Mouse (Mus musculus) intestine, embryonic 15.5 days (tissue): ENCODE results near the gene Scn10a. TPM values are rescaled to one million over a fixed set of nuclear protein-coding genes. Genes with fewer than 3 reads are reported as not detected.
A peak's percentile ranks its signal among the peaks of the same experiment; 100 is the strongest.

Experiments used
- ATAC-seq: fragments of 200-750 bp; cut with Nextera tagmentation; 2 replicates; pipeline ENCODE4 v1.8.0; 2017; ENCODE audit warnings: moderate TSS enrichment, moderate library complexity
- H3K27ac ChIP-seq: fragments of 300-500 bp; sonication (generic); 2 replicates; pipeline ENCODE4 v1.5.1; 2015; ENCODE audit warnings: mild to moderate bottlenecking, inconsistent platforms
- H3K27me3 ChIP-seq: fragments of 300-500 bp; sonication (generic); replicated peaks from 2 replicates; pipeline ENCODE4 v1.6.1; 2015; ENCODE audit warnings: inconsistent platforms
- H3K36me3 ChIP-seq: fragments of 300-500 bp; sonication (generic); 2 replicates; pipeline ENCODE4 v1.6.1; 2015; ENCODE audit warnings: inconsistent platforms
- H3K4me1 ChIP-seq: fragments of 300-500 bp; sonication (generic); replicated peaks from 2 replicates; pipeline ENCODE4 v1.6.1; 2015; ENCODE audit warnings: inconsistent platforms
- H3K4me2 ChIP-seq: fragments of 300-500 bp; sonication (generic); replicated peaks from 2 replicates; pipeline ENCODE4 v1.6.1; 2015; ENCODE audit warnings: mild to moderate bottlenecking, inconsistent platforms
- H3K4me3 ChIP-seq: fragments of 300-500 bp; sonication (generic); replicated peaks from 2 replicates; pipeline ENCODE4 v1.5.1; 2015; ENCODE audit warnings: inconsistent platforms
- H3K9ac ChIP-seq: fragments of 300-500 bp; sonication (generic); 2 replicates; pipeline ENCODE4 v1.6.1; 2015; ENCODE audit warnings: inconsistent platforms
- H3K9me3 ChIP-seq: fragments of 300-500 bp; sonication (generic); 2 replicates; pipeline ENCODE4 v1.6.1; 2016; ENCODE audit warnings: inconsistent platforms
- WGBS: fragments of 180-500 bp; shearing (Covaris S2); methylation state at CpG from one replicate; pipeline ENCODE4 v1.1.7; 2015; 5-methylcytosine and 5-hydroxymethylcytosine counted together
- polyA plus RNA-seq: library from polyadenylated mRNA; unstranded; fragments of >200 nt; fragmentation: Nextera tagmentation; extraction: Ambion mirVana; gene quantifications from 2 replicates; pipeline ENCODE4 v1.2.1, GENCODE M21; 2015

Gene Scn10a
- polyA plus RNA-seq, result not detected in 2 replicates

DNA sequence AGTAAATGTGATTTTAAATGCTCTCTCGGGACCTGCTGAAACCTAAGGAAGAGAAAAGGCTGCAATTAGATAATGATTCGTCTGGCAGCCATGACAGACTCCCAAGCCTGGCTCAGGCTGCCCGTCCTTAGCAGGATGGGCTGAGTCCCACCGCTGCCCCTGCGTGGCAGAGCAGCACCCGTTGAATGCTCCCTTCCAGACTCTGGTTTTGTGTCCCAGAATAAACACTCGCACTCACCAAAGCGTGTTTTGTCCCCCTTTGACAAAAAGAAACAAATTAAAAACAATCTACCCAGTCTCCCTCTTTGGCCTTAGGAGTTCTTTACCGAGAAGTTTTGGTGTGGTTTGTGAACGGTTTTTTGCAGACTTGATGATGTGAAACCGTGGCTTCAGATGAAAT lies at the start of gene Scn10a:
Gene Scn10a (minus strand): TSS at position 101 of the 400 bp plus-strand sequence.
- no peaks in the 10 kb centered on the region for H3K9me3 ChIP-seq
- no peaks in the 10 kb centered on the region for H3K4me1 ChIP-seq
- 81% methylated on average over 11 of the region's 11 CpGs for WGBS
- H3K36me3 ChIP-seq, result no peaks in the 10 kb centered on the region
- H3K4me3 ChIP-seq, result no peak within 1 kb of the TSS
- no peak within 1 kb of the TSS for H3K27ac ChIP-seq
- H3K4me2 ChIP-seq, result no peak within 1 kb of the TSS
- H3K27me3 ChIP-seq, result no peaks in the 10 kb centered on the region
- ATAC-seq, result no peak
- no peak within 1 kb of the TSS for H3K9ac ChIP-seq

DNA sequence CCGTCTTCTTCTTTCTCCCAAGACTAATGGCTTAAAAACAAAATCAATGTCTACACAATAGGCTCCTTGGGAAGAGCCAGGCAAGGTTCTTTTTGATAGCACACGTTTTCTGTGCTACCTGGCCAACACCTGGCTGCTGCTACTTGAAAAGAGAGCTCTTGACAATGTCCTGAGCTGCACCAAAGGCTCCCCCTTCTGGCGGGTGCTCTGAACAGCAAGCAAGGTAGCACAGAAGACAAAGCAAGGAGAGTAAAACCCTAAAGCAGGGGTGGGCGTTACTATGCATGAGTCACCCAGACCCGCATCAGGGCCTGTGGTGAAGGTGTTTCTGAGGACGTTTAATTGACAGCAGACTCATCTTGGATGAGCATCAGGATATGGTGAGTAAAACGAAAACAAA lies 49.5 kb upstream of the Scn10a start:
- H3K4me3 ChIP-seq, result no peak overlapping the region
- H3K9ac ChIP-seq, result no peak overlapping the region
- H3K36me3 ChIP-seq, result no peaks in the 10 kb centered on the region
- no peak for ATAC-seq
- H3K4me2 ChIP-seq, result no peak overlapping the region
- H3K9me3 ChIP-seq, result no peaks in the 10 kb centered on the region
- WGBS, result 37% methylated on average over 7 of the region's 7 CpGs
- H3K27ac ChIP-seq, result no peak overlapping the region
- H3K27me3 ChIP-seq, result no peaks in the 10 kb centered on the region
- no peaks in the 10 kb centered on the region for H3K4me1 ChIP-seq

DNA sequence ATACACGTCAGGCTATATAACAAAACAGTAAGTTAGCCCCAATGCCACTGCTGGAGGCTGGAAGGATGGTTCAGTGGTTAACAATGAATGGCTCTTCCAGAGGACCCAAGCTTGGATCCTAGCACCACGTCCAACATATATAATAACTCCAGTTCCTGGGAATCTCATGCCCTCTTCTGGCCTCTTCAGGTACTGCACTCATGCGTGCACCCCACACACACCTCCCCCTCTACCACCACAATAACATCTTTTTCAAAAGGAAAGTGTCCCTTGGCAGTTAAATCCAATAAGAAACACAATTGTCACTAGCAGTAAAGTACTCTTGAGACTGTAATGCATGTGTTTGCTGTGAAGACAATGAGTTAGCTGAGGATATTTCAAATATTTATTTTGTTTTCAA lies 41.1 kb upstream of the Scn10a start:
- WGBS, result 78% methylated on average over 3 of the region's 3 CpGs
- ATAC-seq, result no peak
- Histone ChIP-seq H3K4me2 (no peak overlapping the region), H3K27ac (no peak overlapping the region), H3K36me3 (no peaks in the 10 kb centered on the region), H3K4me3 (no peak overlapping the region), H3K9me3 (no peaks in the 10 kb centered on the region), H3K9ac (no peak overlapping the region), H3K4me1 (no peaks in the 10 kb centered on the region), H3K27me3 (no peaks in the 10 kb centered on the region)

DNA sequence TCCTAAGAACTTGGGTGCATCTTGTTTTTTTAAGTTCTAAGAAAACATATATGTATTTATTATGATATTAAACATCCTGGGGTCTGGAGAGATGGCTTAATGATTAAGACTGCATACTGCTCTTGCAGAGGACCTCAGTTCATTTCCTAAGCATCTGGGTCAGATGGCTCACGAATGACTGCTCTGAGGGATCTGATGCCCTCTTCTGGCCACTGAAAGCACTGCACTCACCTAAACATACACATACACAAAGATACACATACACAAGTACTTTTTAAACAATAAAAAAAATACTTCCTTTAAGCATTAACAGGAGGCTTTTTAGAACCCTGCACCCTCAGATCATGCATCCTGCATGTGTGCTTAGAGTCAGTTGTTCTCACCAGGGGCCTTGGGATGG lies 40.3 kb upstream of the Scn10a start:
- H3K4me3 ChIP-seq, result no peak overlapping the region
- no peaks in the 10 kb centered on the region for H3K36me3 ChIP-seq
- WGBS, result 81% methylated on average over 1 of the region's 1 CpGs
- no peak for ATAC-seq
- no peaks in the 10 kb centered on the region for H3K27me3 ChIP-seq
- no peak overlapping the region for H3K27ac ChIP-seq
- H3K9me3 ChIP-seq, result no peaks in the 10 kb centered on the region
- H3K4me2 ChIP-seq, result no peak overlapping the region
- no peak overlapping the region for H3K9ac ChIP-seq
- no peaks in the 10 kb centered on the region for H3K4me1 ChIP-seq

DNA sequence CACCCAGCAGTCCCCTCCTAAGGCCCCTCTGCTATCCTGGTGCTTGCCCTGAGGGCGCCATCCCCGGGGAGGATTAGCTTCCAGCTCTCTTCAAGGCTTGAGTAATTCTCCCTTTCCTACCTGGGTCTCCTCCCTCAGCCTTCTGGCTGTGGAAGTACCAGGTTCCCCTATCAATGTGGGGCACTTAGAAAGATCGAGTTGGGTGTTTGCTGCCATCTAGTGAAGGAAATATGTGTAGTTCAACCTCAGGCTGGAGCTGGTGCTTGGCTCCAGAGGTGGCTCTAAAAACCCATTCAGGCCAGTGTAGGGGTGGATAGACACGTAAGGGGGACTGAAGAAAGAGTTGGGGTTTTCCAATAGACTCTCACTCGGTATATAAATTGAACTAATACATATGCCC lies 32.4 kb upstream of the Scn10a start:
- Histone ChIP-seq H3K27me3 (no peaks in the 10 kb centered on the region), H3K4me2 (no peak overlapping the region), H3K27ac (no peak overlapping the region), H3K9ac (no peak overlapping the region), H3K9me3 (no peaks in the 10 kb centered on the region), H3K36me3 (no peaks in the 10 kb centered on the region), H3K4me1 (no peaks in the 10 kb centered on the region), H3K4me3 (no peak overlapping the region)
- ATAC-seq, result no peak
- WGBS, result 11% methylated on average over 5 of the region's 5 CpGs

DNA sequence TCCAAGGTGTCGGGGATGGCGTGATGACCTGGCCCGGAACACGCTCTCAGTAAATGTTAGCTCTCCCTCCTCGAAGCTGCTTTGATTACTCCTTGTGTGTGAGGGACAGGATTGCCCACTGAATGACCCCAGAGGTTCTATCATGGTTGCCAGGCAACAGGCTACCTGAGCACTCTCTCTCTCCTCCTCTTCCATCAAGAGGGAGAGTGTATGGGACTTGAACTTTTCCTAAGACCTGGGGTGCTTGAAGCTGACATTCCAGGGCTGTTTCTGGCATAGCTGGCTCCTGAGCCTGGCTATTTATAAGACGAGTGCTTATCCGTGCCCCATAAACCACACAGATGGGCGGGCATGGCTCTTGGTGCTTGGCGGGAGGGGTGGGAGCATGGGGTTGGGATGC lies 30.0 kb upstream of the Scn10a start:
- H3K4me2 ChIP-seq, result no peak overlapping the region
- no peak overlapping the region for H3K9ac ChIP-seq
- H3K36me3 ChIP-seq, result no peaks in the 10 kb centered on the region
- no peak overlapping the region for H3K4me3 ChIP-seq
- 45% methylated on average over 9 of the region's 9 CpGs for WGBS
- no peaks in the 10 kb centered on the region for H3K9me3 ChIP-seq
- no peak for ATAC-seq
- no peak overlapping the region for H3K27ac ChIP-seq
- no peaks in the 10 kb centered on the region for H3K27me3 ChIP-seq
- H3K4me1 ChIP-seq, result no peaks in the 10 kb centered on the region

DNA sequence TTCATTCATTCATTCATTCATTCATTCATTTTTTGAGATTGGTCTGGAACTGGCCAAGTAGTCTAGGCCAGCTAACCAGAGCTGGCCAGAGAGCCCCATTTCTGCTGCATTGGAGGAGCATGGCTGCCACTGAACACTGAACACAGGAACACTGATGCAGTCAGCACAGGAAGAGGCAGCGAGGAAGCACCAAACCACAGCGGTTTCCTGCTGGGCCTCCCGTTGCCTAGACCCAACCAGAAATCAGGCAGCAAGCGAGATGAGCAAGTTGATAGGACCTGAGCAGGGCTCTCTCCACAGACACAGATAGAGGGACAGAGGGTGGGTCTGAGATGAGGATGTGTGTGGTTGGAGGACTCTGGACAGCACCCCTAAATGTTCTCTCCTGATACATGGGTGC lies 24.8 kb upstream of the Scn10a start:
- no peaks in the 10 kb centered on the region for H3K4me1 ChIP-seq
- WGBS, result 75% methylated on average over 4 of the region's 4 CpGs
- no peaks in the 10 kb centered on the region for H3K9me3 ChIP-seq
- no peak overlapping the region for H3K4me3 ChIP-seq
- H3K9ac ChIP-seq, result no peak overlapping the region
- ATAC-seq, result no peak
- H3K4me2 ChIP-seq, result no peak overlapping the region
- no peaks in the 10 kb centered on the region for H3K36me3 ChIP-seq
- no peaks in the 10 kb centered on the region for H3K27me3 ChIP-seq
- H3K27ac ChIP-seq, result no peak overlapping the region

DNA sequence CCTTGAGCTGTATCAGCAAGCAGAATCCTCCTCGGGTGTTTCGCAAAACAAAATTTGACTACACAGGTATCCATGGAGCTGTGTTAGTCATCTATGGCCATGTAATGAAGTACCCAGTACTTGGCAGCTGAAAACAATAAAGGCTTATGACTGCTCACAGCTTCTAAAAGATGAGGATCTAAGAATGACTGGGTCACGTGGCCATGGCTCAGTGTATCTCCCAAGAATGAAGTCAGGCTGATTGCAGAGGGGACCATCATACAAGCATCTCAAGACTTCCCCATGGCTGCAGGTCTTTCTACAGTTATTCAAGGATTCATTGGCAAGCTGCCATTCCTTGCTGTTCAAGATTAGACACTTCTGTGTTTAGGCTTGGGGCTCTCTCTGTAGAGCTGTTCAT lies 24.2 kb upstream of the Scn10a start:
- 81% methylated on average over 3 of the region's 3 CpGs for WGBS
- Histone ChIP-seq H3K27ac (no peak overlapping the region), H3K9ac (no peak overlapping the region), H3K36me3 (no peaks in the 10 kb centered on the region), H3K9me3 (no peaks in the 10 kb centered on the region), H3K4me2 (no peak overlapping the region), H3K4me1 (no peaks in the 10 kb centered on the region), H3K27me3 (no peaks in the 10 kb centered on the region), H3K4me3 (no peak overlapping the region)
- ATAC-seq, result no peak

DNA sequence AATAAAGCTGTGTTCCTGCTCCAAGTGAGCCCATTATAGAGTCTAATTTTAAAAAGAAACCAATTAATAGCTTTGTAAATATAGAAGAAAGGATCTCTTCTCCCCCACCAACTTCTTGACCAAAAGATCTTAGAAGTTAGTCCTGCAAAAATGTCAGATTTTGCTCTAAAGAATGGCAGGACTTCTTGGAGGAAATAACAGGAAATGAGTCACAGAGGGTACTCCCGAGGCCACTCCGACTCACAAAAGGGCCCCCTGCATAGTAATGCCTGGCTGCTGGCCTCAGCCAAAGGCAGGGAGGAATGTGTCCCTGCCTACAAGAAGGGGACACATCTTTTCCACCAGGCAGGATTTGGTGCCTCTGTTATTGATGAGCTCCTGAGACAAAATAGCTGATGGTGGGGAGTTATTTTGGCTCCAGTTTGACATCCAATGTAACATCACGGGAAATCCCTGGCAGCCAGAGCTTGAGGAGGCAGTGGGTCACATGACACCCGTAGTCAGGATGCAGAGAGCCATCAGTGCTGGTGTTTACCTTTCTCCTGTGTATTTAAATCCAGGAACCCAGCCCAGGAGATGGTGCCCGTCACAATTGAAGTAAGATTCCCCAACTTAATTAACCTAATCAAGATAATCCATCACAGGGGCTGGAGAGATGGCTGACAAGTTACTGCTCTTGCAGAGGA lies 22.1 kb upstream of the Scn10a start:
- no peaks in the 10 kb centered on the region for H3K9me3 ChIP-seq
- H3K9ac ChIP-seq, result no peak overlapping the region
- H3K4me2 ChIP-seq, result no peak overlapping the region
- no peak overlapping the region for H3K27ac ChIP-seq
- no peaks in the 10 kb centered on the region for H3K36me3 ChIP-seq
- H3K4me3 ChIP-seq, result no peak overlapping the region
- ATAC-seq, result no peak
- no peaks in the 10 kb centered on the region for H3K4me1 ChIP-seq
- H3K27me3 ChIP-seq, result no peaks in the 10 kb centered on the region
- WGBS, result 34% methylated on average over 5 of the region's 5 CpGs

DNA sequence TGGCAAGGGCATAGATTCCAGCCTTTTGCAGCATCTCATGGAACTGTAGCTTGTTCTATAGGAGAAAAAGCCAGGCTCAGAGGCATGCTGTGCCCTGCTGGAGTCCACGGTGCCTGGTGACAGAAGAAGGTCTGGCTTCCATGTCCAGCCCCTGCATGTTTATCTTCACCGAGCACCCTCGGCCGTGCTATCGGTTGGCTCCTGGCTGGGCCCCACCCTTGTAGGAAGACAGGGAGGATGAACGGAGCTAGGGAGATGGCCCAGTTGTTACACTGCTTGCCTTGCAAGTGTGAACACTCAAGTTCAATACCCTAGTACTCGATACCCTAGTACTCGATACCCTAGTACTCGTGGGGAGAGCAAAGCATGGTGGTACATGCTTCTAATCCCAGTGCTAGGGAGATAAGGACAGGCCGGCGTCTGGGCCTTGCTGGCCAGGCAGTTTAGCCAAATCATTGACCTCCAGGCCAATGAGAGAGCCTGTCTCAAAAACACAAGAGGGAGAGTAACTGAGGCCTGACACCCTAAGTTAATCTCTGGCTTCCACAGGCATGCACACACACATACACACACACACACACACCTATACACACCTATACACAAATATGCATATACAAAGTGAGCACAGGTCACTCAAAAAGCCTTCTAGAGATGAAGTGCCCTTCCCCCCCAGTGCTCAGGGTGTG lies 9.4 kb upstream of the Scn10a start:
- no peak overlapping the region for H3K27ac ChIP-seq
- no peak overlapping the region for H3K4me2 ChIP-seq
- no peaks in the 10 kb centered on the region for H3K36me3 ChIP-seq
- no peaks in the 10 kb centered on the region for H3K4me1 ChIP-seq
- WGBS, result 78% methylated on average over 11 of the region's 11 CpGs
- H3K4me3 ChIP-seq, result no peak overlapping the region
- no peak for ATAC-seq
- H3K9me3 ChIP-seq, result no peaks in the 10 kb centered on the region
- H3K27me3 ChIP-seq, result no peaks in the 10 kb centered on the region
- no peak overlapping the region for H3K9ac ChIP-seq

DNA sequence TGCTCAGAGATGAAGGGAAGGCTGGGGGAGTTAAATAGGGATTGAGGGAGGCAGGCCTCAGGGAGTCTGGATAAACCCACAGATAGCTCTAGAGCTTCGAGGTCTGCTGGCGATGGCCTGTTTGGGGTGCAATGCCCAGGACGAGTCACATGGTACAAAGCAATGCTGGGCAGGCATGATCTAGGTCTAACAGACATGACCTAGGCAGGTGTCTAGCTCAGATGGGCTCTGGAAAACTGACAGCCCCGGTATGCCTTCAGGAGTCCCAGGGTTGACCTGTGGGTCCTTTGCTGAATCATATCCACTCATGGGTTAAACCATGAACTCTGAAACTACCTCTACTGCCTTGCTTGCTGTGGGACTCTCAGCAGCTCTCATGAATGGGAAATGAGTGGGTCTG lies 7.9 kb upstream of the Scn10a start:
- Histone ChIP-seq H3K4me2 (no peak overlapping the region), H3K9ac (no peak overlapping the region), H3K4me1 (no peaks in the 10 kb centered on the region), H3K9me3 (no peaks in the 10 kb centered on the region), H3K27ac (no peak overlapping the region), H3K4me3 (no peak overlapping the region), H3K27me3 (no peaks in the 10 kb centered on the region), H3K36me3 (no peaks in the 10 kb centered on the region)
- 83% methylated on average over 4 of the region's 4 CpGs for WGBS
- ATAC-seq, result no peak

DNA sequence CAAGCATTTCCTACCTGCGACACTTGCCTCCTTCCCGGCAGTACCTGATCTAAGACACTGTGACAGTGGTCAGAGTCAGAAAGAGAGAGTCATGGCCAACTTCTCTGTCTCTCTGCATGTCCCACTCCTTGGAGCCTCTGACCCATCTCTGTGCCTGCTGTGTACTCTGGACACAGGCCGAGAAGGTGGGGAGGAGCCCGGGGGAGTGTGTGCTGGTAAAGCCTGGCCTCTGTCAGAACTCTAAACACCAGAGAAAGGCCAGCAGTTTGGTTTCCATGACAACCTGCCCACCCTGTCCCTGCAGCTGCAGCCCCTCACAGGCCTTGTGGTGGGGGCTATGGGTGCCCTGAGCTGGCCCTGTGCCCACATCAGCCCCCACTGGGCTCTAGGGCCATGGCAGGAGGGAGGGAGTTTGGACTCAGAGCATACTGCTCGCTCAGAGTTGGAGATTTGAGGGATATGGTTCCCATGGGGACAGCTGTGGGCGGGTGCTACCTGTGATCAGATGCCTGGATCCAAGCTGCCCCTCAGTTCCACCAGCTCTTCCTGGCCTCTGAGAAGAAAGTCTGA lies 6.3 kb upstream of the Scn10a start:
- H3K27me3 ChIP-seq, result no peaks in the 10 kb centered on the region
- WGBS, result 55% methylated on average over 6 of the region's 6 CpGs
- H3K4me3 ChIP-seq, result no peak overlapping the region
- no peak overlapping the region for H3K27ac ChIP-seq
- no peaks in the 10 kb centered on the region for H3K36me3 ChIP-seq
- ATAC-seq, result no peak
- no peaks in the 10 kb centered on the region for H3K4me1 ChIP-seq
- no peak overlapping the region for H3K4me2 ChIP-seq
- no peak overlapping the region for H3K9ac ChIP-seq
- H3K9me3 ChIP-seq, result no peaks in the 10 kb centered on the region

DNA sequence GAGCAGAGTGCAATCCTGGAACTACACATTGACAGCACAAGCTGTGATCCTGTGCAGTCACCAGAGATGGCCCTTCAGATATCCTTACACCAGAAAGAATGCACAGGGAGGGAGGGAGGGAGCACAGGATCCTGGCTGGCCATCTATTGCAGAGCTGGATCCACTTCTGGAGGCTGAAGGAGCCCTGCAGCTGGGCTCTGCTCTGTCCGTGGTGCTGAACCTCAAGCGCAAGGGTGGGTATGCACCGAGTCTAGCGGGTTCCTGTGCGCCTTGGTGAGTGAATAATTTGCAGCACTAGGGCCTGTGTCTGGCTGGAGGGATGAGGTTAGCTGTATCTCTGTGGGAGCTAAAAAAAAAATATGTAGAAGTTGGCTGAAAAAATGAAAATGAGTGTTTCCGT lies 12.4 kb downstream of the Scn10a start:
- ATAC-seq, result 0 out of 2 replicates have a peak, but pooled peaks have one; percentile 47
- H3K4me2 ChIP-seq, result no peak overlapping the region
- H3K36me3 ChIP-seq, result no peaks in the 10 kb centered on the region
- H3K27me3 ChIP-seq, result no peaks in the 10 kb centered on the region
- no peaks in the 10 kb centered on the region for H3K4me1 ChIP-seq
- no peaks in the 10 kb centered on the region for H3K9me3 ChIP-seq
- WGBS, result 10% methylated on average over 6 of the region's 6 CpGs
- H3K27ac ChIP-seq, result no peak overlapping the region
- H3K9ac ChIP-seq, result no peak overlapping the region
- no peak overlapping the region for H3K4me3 ChIP-seq
